Mouse (Mus musculus) inflammation-experienced regulatory T-cells, adult 6 months (primary cell): ENCODE results near the gene Psmd7. TPM values are rescaled to one million over a fixed set of nuclear protein-coding genes. Genes with fewer than 3 reads are reported as not detected.

Experiments used
- ATAC-seq: one replicate; pipeline ENCODE4 v1.8.0; 2017
- polyA plus RNA-seq, 3 experiments: library from polyadenylated mRNA; unstranded; fragments of 100-300 nt; shearing (Covaris generic); gene quantifications; one replicate each; pipeline ENCODE4 v1.2.1; 2017

Gene Psmd7
- polyA plus RNA-seq, 3 experiments from 2014 or later = 112 to 157 (median 126) TPM

DNA sequence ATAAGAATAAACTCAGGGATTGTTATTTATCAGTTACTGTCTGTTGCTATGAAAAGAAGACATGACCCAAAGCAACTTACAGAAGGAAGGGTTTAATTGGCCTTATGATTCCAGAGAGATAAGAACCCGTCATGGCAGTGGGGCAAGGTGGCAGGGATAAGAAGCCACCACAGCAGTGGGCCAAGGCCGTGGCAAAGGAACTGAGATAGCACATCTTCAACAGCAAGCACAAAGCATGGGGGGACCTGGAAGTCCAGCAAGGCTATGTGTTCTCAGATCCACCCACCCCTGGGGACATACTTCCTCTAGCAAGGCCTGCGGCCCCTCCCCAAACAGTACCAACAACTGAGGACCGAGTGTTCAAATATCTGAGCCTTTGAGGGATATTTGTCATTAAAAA, 10.6 kb downstream of the Psmd7 start:
- no peak for ATAC-seq

DNA sequence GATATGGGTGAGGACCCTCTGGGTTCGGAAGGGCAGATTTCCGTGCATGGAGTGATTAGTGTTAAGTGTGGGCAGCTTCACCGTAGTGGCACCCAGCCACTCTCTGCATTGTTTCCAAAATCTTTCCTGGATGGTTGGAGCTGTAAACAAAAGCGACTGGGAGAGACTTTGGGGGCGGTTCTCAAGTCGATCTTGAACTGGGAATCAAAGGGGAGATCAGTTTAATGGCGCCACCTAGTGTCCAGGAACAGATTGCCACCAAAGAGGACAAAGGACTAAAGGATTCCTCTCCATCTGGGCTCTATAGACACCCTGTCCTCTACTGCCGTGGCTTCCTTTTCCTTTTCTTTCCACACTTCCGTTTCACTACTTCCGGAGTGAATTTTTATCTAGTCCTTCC, 11.6 kb downstream of the Psmd7 start:
- ATAC-seq = peak; percentile 64

DNA sequence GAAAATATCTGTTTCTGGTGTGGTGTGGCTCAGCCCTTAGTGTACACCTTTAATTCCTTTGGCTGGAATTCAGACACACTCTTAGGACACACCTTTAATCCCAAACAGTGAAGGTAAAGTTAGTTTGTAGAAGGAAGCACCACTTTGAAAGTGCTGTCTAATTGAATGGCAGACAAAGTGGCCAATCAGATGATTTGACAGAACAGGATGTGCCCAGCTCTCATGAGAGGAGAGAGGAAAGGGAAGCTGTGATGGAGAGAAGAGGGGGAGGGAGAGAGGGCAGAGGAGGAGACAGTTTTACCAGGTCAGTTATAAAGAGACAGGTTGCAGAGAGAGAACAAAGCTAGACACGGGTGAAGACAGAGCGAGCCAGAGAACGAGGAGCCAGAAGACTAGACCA, 13.5 kb downstream of the Psmd7 start:
- no peak for ATAC-seq

DNA sequence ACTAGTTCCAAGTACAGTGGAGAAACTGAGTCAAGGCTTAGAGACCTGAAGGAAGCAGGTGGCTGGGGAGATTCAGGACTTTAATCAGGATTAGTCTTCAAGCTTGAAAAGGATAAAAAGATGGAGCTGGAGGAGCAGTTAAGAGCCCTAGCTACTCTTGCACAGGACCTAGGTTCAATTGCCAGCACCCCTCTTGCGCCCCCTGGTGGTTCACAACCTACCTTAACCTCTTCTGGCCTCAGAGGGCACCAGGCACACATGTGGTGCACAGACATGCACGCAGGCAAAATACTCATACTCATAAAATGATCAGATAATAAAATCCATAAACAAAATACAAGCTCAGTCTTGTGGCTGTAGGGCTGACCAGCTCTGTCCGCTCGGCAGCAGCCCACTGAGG, 15.8 kb downstream of the Psmd7 start:
- ATAC-seq = peak; percentile 69

DNA sequence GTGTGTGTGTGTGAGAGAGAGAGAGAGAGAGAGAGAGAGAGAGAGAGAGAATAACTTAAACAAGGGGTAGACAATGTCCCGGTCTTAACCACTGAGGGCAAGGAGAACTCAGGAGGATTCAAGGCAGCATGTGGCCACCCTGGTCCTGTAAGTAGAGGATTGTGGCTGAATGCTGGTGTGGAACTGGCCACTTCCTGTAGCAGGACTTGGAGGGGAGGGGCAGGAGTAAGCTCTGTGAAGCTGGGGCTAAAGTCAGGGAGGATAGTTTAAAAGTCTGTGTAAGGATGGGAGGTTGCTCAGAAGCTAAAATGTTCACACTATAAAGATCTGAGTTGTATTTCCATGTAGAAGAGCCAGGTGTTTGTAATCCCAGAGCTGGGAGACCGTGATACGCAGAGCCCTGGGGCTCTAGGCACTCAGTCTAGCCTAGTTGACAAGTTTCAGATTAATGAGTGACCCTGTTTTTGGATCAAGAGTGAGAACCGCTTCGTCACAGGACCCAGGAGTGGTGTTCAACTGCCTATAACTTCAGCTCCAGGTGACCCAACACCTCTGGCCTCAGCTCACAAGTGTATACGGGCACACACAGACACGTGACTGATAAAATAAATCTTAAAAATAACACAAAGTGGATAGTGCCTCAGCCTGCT, 16.7 kb downstream of the Psmd7 start:
- no peak for ATAC-seq

DNA sequence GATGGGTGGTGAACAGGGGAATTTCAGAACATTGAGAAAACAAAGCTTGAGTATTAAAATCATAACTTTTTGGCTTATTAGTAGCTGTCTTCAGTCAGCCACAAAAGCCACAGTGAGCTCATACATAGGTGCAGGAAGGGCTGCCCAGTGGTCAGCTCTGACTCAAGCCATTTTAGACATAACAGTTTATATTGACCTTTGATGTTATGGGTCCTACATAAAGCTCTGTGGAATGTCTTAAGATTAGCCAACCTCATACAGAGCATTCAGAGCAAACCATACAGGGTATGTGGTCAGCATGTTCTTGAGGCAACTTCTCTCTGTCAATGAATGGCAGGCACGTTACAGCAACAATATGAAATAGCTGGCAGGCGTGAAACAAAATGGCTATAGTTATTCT, 17.2 kb downstream of the Psmd7 start:
- ATAC-seq = no peak

DNA sequence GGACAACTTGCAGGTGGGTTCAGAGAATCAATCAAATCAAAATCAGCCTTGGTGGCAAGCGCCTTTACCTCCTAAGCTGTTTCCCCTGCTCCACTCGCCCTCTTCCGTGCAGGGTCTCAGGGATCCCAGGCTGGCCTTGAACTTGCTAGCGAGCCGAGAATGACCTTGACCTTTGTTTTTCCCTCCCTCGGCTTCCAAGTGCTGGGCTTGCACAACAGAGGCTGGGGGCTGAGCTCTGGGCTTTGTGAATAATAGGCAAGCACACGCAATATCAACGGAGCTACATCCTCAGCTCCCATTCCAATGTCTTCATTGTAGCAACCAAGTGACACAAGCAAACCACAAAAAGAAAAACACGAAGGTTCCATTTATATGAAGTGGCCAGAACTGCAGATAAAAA, 26.1 kb downstream of the Psmd7 start:
- no peak for ATAC-seq

DNA sequence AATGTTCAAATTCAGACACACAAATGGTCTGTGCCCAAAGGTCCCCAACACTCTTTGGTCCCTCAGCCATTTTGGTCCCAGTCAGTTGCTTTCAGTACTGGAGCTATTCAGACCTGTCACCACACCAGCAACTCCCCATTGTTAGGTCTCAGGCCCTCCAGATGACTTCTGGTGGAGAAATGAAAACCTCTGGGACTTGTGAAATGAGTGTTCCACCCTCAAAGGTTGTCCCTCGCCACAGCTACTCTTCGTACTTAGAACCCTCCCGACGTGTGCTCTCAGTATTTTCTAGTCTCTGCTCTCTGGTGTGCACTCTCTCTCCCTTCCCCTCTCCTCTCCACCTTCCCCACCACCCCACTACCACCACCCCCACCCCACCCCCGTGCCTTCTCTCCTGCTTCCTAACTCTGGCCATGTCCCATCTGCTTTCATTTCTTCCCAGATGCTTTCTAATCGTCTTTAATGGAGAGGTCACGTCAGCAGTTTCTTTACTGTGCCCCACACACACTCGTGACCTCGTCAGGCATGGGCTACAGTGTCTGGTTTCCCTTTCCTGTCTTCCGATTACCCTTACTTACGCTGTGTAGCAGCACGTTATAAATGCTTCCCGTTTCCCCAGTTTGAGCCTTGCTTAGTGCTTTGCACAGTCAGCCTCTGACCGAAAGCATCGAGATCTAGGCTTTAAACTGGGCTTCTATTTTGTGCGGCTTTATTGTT, 27.3 kb downstream of the Psmd7 start:
- ATAC-seq = peak; percentile 77

DNA sequence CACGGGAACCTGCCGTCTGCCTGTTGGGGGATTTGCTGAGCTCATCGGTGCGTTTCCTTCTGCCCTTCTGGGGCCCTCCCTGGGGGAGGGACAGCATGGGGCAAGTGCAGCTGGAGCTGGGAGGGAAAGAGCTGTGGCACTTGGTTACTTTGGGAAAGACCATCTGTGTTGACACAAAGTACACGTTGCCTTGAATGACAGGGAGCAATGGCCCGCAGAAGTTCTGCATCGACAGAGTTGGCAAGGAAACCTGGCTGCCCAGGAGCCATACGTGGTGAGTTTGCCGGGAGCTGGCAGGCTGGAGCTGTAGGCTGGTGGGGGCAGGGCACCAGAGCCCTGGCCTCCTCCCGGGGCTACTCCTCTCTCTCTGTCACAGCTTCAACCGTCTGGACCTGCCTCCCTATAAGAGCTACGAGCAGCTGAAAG, 31.7 kb downstream of the Psmd7 start:
- no peak for ATAC-seq

DNA sequence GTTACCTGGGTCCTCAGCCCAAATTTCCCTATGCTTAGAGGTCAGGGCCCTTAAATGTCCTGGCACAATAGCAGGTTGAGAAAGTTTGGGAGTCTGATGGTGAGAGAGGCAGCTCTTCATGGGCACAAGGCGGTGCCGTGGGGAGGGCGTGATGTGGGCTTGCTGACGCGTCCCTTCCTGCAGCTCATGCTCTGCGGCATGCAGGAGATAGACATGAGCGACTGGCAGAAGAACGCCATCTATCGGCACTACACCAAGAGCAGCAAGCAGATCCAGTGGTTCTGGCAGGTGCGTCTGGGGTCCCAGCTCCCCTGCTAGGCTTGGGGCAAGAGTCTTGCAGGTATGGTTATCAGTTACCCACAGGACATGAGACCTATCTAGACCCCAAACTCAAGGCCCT, 33.0 kb downstream of the Psmd7 start:
- ATAC-seq = no peak

DNA sequence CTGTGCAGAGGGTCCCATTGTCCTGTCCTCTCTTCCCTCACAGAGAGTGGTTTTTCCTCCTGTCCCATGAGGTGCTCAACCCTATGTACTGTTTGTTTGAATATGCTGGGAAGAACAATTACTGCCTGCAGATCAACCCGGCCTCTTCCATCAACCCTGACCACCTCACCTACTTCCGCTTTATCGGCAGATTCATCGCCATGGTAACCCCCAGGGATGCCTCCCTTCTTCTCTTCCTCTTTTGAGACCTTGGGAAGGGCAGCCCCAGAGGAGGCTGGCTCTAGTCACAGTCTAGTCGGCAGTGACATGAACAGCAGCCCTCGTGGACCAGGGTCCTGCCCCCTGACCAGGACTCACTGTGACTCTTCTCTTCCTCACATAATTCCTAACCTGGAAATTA, 36.0 kb downstream of the Psmd7 start:
- no peak for ATAC-seq

DNA sequence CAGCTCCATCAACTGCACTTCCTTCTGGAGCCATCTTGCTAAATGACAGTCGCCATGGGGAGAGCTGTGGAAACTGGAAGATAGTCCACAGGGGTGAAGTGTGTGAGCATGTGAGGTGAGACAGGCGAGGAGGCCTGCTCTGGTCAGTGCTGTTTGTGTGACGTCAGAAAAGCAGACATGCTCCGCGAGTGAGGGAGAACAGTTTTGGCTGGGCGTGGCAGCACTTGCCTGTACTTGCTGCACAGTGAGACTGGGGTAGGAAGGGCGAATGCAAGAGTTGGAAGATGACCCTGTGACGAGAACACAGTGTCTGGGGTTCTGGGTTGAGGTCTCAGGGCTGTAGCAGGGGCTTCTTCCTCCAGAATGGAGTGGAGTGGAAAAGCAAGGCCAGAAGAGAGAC, 41.4 kb downstream of the Psmd7 start:
- no peak for ATAC-seq

DNA sequence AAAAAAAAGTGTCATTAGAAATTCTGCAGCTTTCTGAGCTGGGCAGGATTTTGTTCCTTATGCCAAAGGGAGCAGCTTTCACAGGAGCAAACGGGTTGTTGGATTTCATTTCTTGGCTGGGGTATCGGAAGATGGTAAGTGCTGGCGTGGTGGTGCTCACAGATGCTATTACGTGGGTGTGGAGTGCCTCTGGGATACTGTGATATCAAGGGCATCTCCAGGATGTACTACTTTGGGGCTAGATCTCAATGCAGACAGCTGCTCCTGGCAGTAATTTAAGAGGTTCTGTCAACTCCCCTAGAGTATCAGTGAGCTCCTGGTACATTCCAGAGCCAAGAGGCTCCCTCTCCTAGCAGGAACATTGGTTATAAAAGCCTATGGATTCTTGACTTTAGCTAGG, 42.1 kb downstream of the Psmd7 start:
- ATAC-seq = no peak

DNA sequence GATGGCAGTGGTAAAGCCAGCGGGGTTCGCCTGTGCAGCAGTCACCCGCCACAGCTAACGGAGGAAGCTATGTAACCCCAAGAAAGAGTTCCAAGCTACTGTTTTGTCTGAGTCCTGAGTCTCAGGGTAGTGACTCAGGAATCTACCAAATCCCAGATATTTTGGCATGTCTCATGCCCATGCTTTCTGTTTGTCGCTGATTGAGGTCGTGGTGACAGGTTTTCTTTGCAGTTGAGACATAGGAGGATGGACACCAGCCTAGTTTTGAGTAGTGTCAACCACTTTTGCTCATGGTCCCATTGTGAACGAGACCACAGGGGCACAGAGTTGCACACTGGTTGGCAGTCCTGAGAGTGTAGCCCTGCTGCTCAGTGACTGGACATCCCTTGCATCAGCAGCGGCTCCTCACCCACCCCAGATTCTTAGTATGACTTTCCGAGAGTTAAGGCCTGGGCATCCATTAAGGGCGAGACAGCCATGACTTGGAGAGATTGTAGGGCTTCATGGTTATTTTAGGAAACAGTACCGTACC, 42.6 kb downstream of the Psmd7 start:
- ATAC-seq = no peak

DNA sequence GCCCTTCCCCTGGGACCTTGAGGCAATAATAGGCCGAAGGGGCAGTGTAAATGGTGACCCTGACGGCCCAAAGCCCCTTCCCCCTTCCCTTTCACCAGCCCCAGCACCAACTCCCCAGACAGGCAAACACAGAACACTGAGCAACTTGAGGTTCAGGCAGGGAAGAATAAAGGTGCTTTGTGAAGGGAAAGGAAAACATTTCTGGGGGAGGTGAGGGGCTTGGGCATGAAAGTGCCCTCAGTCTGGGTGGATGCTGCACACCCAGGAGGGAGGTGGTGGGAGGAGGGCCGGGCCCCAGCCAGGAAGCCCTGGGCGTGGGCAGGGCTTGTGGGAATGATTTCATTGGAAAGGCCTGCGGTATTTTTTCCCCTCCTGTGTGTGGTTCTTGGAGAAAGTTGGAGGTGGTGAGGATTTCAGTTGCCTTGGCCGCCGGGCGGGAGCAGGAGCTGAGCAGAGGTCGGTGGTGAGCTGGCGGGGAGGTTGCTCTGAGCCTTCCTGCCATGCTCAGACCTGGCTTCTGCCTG, 43.6 kb downstream of the Psmd7 start:
- no peak for ATAC-seq

DNA sequence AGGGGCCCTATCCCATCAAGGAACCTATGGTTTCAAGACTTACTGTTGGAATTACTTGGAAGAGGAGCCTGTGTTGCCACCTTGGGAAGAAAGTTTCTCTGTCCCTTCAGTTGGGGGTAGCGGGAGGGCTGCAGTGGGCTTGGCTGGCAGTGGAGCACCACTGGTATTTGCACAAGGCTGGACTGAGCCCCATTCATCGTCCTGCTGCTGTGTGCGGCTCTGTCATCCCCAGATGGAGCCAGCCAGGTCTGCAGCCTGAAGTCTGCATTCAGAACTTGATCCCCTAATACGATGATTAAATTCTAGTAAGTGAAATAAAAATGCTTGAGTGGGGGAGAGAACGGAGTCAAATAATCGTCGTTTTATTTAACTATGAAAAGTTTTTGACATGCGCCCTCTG, 44.1 kb downstream of the Psmd7 start:
- no peak for ATAC-seq

DNA sequence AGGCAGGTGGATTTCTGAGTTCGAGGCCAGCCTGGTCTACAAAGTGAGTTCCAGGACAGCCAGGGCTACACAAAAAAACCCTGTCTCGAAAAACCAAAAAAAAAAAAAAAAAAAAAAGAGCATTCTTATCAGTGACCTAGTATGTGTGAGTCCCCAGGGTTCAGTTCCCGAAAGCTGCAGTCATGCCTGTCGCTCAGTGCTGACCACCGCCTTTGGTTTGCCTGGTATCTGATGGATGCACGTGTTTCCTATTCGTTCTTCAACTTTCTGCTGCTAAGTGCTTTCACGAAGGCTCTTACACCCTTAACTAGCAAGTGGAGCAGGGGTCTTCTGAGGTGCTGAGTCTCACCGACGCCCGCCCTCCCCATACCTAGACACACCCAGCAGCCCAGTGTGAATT, 44.5 kb downstream of the Psmd7 start:
- ATAC-seq = no peak

DNA sequence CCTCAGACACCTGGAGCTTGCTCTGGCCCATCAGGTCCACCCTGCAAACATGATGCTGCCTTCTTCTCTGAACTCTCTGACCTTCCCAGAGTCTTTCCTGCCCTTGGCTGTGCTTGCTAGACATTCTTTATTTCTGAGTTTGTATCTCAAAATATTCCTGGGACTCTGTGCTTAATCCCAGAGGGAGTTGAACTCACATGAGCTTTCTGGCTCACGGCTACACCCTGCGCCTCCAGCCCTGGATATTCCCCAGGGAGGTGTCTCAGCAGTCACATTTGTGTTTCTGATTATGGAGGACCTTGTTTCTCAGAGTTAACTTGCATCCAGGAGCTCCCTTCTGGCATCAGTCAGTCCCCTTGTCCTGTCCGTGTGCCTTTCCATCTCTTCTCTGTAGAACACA, 46.1 kb downstream of the Psmd7 start:
- no peak for ATAC-seq

DNA sequence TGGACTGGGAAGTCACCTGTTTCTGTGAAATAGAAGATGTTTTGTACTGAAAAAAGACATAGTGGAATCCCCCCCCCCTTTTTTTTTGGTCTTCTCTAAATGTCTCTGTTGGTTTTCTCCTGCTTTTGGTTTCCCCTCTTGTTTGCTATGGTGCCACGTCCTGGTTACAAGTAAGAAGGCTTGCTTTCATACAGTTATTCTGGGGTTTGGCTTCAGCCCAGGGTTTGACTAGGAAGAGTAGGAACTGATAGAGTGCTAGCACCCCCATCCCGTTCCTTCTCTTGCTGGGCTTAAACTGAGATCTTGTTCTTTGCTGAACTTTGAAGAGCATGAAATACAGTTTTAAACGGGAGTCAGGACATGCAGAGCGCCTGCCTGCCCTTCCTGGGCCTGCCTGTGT, 46.9 kb downstream of the Psmd7 start:
- ATAC-seq = no peak

DNA sequence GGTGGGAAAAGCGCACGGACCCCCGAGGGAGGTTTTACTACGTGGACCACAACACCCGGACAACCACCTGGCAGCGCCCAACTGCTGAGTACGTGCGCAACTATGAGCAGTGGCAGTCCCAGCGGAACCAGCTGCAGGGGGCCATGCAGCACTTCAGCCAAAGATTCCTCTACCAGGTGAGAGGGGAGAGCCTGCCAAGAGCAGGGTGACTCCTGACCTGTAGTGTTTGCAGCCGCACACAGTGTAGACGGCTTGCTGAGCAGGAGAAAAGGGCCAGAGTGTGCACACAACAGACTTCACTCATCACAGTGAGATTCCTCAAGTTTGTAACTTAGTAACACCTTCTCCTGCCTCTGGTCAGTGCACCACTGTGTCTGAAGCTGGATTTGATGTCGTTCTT, 47.6 kb downstream of the Psmd7 start:
- ATAC-seq = no peak

DNA sequence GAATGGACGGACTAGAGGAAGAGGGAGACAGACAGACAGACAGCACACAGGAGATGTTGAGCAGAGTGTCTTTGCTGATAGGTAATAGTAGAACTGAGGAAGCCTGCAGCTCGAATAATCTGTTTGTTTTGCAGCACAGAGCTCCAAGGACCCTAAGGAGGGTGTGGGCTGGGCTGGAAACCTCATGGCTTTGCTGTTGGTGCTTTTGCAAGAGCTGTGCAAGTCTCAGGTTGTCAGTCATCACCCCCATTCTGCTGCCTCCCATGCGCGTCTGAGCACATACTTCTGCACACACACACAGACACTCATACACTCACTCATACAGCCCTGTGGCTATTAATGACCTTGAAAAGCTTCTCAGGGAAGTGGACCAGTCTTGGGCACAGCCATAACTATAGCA, 50.8 kb downstream of the Psmd7 start:
- no peak for ATAC-seq
